In genomic region chr3:61268453-61269335, GRCm38 (mm10) we compare ENCODE assay signal across 8 mouse cellular contexts.
DNase-seq lines count a peak whose midpoint lies in the region; ATAC-seq lines count a peak whose summit lies in the region.

No protein-coding gene starts in this region.

- no peak overlapping the region for H3K4me3 ChIP-seq in kidney, embryonic 15.5 days (replicated peaks)
- H3K4me3 ChIP-seq in midbrain, embryonic 11.5 days (ENCODE audit: low read depth, low read length), result no peak overlapping the region

- no peaks in the 10 kb centered on the region for H3K27me3 ChIP-seq in kidney, embryonic 15.5 days
- H3K27me3 ChIP-seq in midbrain, embryonic 11.5 days (ENCODE audit: control insufficient read depth, insufficient read depth, low read length), result no peaks in the 10 kb centered on the region

- ATAC-seq in kidney, embryonic 15.5 days (replicated peaks; ENCODE audit: low FRiP score), result no peak
- peak; percentile 54 for ATAC-seq in midbrain, embryonic 11.5 days (ENCODE audit: low FRiP score)

- no peaks in the 10 kb centered on the region for H3K9me3 ChIP-seq in kidney, embryonic 15.5 days (replicated peaks)
- no peaks in the 10 kb centered on the region for H3K9me3 ChIP-seq in midbrain, embryonic 11.5 days (ENCODE audit: control insufficient read depth, low read length)

- WGBS in kidney, embryonic 15.5 days, result 75% methylated on average over 5 of the region's 5 CpGs
- WGBS in midbrain, embryonic 11.5 days, result 85% methylated on average over 5 of the region's 5 CpGs

- no peak overlapping the region for H3K27ac ChIP-seq in kidney, embryonic 15.5 days
- H3K27ac ChIP-seq in midbrain, embryonic 11.5 days (ENCODE audit: low read depth, low read length), result no peak overlapping the region

- intact Hi-C loops in heart, postnatal 10 days (cut with DNase I), result loop anchor here (5.0 kb wide), 4 partner anchors 94 to 924 kb away; partner anchors contain the start of gene Rap2b

- peak; percentile 30 for DNase-seq in kidney, adult 18-20 months
- peak; percentile 89 for DNase-seq in R1 (ENCODE audit: low read depth, low spot score)
- DNase-seq in embryo, embryonic 10 days (ENCODE audit: low spot score), result peak; percentile 45
- DNase-seq in heart, postnatal 10 days, result peak; percentile 31 to 67
- DNase-seq in layer of hippocampus, postnatal 36 days, result peak; percentile 31 to 45
- peak; percentile 92 for DNase-seq in midbrain, embryonic 11.5 days (ENCODE audit: low spot score, missing footprints)
- DNase-seq in thymus, postnatal 4 days, result peak; percentile 30

- H3K9ac ChIP-seq in kidney, embryonic 15.5 days, result no peak overlapping the region
- no peak overlapping the region for H3K9ac ChIP-seq in midbrain, embryonic 11.5 days (ENCODE audit: low read length)

- no peaks in the 10 kb centered on the region for H3K36me3 ChIP-seq in kidney, embryonic 15.5 days
- H3K36me3 ChIP-seq in midbrain, embryonic 11.5 days (ENCODE audit: control insufficient read depth, insufficient read depth, low read length), result no peaks in the 10 kb centered on the region

- H3K4me1 ChIP-seq in kidney, embryonic 15.5 days, result no peaks in the 10 kb centered on the region
- H3K4me1 ChIP-seq in midbrain, embryonic 11.5 days (ENCODE audit: control insufficient read depth, insufficient read depth, low read length), result no peaks in the 10 kb centered on the region

- H3K4me2 ChIP-seq in kidney, embryonic 15.5 days, result no peak overlapping the region
- H3K4me2 ChIP-seq in midbrain, embryonic 11.5 days, result no peak overlapping the region

Comparison
In these comparisons a context has a peak if more than half of its experiments do, and no peak if none do; other contexts are left out.
1. DNase-seq: peak in every context shown above with its lines; median percentile 92 in midbrain, embryonic 11.5 days; 89 in R1; 49 in heart, postnatal 10 days; 45 in embryo, embryonic 10 days; 38 in layer of hippocampus, postnatal 36 days; 30 in kidney, adult 18-20 months; 30 in thymus, postnatal 4 days.